Mouse (Mus musculus) adrenal gland (tissue): Measurements from ENCODE around the gene Amd1.

Experiments
- intact Hi-C: fragments of 180-260 bp; cut with DNase I; formaldehyde crosslinking; loops from one replicate; pipeline ENCODE4 v1.15.1; 2025
- long read RNA-seq, 2 experiments: library from polyadenylated mRNA; unstranded; transcript quantifications; one replicate each; pipeline ENCODE4 v2.0.0; 2020; ENCODE audit warnings: borderline replicate concordance in 1 of 2; ENCODE audit not compliant: insufficient replicate concordance in 1 of 2

Amd1 gene
- long read RNA-seq, experiment 1, transcript Amd1-201 (8 exons, 3,204 nt) = major isoform, 8 of 15 reads
- long read RNA-seq, experiment 1, partial matches to known transcripts = 2 of 15 reads
- long read RNA-seq, experiment 1, other reads (novel, unspliced or antisense) = 5 of 15 reads
- long read RNA-seq, experiment 2, partial matches to known transcripts = 0 of 8 reads
- long read RNA-seq, experiment 2, other reads (novel, unspliced or antisense) = 4 of 8 reads

DNA sequence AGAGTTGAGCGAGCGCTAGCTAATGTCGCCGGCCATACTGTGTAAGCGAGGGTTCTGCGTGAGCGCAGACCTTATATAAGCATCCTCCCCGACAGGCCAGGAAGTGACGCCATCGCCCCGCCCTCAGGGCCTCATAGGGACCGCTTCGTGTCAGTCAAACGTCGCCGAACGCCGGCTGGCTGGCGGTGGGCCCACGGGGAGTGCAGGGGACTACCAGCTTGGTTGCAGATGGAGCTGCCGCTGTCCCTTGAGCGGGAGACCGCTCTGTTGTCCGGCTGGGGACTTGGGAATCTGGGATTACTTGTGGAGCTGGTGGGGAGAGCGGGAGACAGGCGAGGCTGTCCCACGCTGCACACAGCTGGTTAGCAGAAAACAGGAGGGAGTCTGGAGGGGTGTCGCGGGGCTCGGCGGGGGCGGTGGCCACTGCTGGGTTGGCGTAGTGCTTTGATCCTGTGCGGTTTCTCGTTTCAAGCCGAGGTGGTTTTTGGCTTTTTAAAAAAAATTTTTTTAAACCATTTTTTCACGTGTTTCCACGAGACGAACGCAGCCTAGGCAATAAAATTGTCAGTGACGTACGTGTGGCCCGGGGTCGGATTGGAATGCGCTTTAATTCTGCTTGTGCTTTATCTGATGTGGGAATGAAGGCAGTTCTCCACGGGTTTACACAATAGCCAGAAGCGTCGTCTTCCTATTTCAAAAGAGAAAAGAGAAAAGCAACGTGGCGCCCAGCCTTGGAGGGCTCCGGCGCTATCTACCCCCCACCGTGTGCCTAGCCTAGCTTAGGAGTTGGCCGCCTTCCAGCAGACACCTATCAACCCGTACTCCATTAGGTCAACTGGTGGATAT, at the start of gene Amd1:
Amd1 (minus strand) TSS at position 47 of the 846 bp plus-strand sequence.
- intact Hi-C loops = loop anchor here (5.0 kb wide), 2 partner anchors 45 kb away; partner anchors contain the start of gene Gtf3c6

DNA sequence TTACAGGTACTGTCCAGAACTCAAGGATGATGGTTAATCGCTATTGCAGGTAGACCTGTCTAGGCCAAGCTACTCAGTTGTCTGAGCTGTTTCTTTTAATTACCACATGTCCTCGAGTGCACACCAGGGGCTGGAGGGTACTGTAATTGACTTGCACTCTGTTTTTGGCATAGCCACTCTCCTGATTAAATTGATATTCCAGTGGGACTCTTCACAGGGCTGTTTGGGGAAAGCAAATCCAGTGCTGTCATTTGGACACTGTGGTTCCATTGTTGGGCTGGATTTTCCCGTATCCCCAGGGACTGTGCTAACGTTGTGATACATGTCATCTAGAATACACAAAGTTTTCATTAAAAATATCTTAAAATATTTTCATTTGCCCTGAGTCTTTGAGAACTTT, 49.2 kb upstream of the Amd1 start:
- intact Hi-C loops = no loop called here

DNA sequence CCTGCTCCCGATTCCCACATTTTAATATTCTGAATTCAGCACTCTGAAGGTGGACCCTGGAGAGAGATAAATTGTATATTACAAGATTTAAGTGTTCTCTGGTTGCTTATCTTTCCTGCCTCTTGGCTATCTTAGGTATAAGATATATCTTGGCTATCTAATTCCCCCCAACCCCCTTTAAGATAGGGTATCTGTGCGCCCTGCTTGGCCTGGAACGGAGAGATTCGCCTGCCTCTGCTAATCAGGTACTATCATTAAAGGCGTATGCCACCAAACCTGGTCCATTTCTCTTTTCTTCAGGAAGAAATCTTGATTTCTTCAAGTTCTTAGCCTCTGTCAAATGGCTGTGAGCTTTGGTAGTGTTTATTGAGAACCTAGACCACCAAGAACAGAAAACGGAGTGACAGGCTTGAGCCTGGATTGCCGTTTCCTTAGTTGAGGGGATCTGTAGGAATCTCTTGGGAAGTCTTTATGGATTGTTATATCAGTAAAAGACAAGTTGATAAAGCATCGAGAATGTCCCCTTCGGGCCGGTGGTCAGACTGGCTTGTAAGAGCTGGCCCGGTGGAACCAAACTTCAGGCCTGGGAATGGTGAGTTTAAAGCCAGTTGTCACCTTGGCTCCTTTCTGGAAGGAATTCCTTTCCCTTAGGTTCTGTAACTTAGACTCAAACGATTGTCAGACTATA, 48.4 kb upstream of the Amd1 start:
- intact Hi-C loops = no loop called here

DNA sequence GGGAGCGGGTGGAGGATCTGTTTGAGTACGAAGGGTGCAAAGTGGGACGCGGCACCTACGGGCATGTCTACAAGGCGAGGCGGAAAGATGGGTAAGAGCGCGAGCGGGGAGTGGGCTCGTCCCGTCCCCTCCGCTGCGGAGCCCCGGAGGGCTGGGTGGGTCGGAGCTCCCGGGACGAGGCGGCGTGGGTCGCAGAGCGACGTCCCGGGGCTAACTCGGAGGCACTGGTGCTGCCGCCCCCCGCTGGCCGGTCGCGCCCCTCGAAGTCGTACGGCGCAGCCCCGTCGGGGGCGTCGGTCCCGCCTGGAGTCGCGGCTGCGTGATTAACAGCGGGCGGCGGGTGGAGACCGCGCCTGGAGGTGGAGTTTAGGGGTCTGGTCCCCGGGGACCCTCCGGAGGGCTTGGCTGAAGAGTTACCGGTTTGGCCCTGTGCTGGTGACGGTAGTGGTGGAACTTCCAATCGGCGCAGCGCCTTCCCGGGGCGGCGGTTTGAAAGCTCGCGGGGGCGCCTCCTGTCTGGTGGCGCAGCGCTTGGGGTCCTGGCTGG, 47.7 kb upstream of the Amd1 start:
- intact Hi-C loops = loop anchor here (5.0 to 10.0 kb wide), 2 partner anchors 47 to 85 kb away; partner anchors contain the start of gene Amd1

DNA sequence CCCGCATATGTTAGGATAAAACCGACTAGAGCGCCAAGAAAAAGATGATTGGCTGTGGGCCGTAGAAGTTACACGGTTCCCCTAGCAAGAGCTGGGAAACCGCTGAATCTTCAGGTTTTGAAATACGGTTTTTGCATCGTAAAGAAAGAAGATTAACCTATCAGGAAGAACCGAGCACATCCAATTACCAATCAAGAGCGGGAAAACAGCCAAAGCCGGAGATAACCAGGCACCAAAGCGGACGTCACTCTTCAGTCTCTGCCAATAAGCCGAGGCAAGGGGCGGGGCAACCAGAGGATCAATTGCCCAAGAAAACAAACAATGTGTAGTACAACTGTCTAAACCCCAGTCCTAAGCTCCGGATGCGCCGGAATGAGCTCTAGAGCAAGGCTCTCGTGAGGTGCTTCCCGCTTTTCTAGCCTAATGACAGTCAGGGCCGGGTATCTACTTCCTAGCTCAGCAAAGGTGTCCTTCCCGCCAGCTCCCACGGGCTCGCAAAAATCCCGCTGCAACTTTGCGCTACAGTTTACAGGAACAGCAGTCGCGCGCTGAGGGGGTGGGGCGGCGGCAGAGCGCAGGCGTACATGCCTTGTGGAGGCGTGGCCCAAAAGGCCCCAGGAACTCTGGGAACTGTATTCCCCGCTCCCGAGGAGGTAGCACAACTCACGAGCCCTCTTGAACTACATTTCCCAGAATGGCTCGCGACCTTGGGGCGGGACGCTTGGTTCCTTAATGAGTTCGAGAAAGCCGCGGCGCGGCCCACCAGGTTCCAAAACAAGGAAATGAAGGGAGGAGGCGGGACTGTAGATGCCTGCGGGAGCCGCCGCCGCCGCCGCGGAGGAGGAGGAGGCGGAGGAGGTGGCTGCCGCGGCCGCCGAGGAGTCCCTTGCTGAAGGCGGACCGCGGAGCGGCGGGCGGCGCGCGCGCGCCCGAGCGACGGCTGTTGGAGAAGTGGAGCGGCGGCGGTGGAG, 46.9 kb upstream of the Amd1 start:
- intact Hi-C loops = loop anchor here (5.0 to 10.0 kb wide), 2 partner anchors 47 to 84 kb away; partner anchors contain the start of gene Amd1

DNA sequence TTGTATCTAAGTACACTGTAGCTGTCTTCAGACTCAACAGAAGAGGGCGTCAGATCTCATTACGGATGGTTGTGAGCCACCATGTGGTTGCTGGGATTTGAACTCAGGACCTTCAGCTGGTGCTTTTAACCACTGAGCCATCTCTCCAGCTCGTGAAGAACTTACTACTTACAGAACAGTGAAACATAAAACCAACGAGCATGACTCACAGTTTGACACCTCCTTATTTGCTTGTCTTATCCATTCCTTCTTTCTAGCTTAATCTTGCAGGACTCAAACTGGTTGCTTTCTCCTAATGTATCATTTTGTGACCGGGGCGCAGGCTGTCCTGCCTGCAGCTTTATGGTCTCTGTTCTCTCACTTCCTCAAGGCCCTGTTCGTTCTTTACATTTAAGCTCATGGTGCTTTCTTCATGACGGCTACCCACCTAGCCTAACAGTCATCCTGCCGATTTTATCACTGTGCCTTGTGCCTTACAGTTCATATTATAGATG, 45.5 kb upstream of the Amd1 start:
- intact Hi-C loops = loop anchor here (5.0 to 10.0 kb wide), 2 partner anchors 45 to 83 kb away; partner anchors contain the start of gene Amd1

DNA sequence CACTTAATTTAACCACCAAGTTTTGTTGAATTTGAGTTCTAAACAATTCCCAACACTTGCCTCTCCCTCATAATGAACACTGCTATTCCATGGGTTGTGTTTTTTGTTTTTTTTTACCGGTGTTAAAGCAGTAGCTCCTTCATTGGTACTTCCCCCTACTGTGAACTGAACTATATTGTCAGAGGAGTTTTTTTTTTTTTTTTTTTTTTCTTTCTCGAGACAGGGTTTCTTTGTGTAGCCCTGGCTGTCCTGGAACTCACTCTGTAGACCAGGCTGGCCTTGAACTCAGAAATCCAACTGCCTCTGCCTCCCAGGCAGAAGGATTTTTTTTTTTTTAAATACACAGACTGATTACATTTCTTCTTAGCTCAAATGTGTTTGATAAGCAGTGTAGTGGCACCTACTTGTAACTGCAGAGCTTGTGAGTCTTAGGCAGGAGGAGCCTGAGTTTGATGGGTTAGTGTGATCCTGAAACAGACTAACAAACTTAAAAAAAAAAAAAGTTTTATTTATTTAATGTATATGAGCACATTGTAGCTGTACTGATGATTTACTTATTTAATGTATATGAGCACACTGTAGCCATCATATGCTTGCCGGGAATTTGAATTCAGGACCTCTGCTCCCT, 44.9 kb upstream of the Amd1 start:
- intact Hi-C loops = loop anchor here (5.0 to 10.0 kb wide), 2 partner anchors 45 to 82 kb away; partner anchors contain the start of gene Amd1

DNA sequence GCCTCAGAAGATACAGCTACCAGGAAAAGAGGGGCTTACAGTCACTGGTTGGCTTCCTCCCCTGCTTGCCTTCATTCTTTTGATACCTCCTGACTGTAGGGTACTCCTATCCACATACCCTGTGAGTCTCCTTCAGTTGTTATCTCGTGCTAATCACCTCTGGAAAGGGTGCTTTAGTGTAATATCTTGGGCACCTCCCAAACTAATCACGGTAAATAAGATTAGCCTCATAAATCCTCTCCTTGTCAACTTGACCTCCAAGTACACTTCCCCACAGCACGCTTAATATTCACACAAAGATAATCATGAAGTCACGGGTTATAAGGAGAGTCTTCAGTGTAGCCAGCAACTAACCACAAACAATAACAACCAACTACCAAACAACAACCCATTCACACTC, 40.0 kb upstream of the Amd1 start:
- intact Hi-C loops = loop anchor here (10.0 kb wide), 1 partner anchor 77 kb away; no protein-coding TSS in a partner anchor

DNA sequence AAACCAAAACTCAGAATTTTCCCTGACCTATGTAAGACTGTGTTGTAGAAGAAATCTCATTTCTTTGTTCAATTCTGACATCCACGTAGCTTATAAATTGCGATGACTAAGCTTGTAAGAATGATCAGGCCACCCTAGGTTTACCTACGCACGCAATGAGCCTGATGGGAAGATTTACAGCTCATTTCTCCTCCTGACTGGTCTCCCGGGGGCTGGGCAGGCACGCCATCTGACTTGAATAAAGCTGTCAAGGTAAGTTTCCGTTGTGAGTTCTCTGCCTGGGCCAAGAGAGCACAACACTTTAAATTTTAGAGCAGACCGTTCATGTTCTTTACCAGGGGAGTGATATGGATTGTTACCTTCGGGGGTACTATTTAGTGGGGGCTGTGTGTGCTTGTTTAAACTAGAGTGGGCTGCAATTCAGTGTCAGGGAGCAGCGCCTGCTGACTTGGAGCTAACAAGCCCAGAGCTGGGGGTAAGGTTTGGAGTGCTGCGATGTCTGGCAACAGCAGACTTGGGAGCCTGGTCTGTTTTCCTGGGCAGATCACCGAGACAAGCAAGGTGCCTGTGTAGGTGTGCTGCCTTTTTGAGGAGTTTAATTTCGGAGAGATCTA, 37.5 kb upstream of the Amd1 start, which contains the start of gene Cdk19:
Cdk19 (plus strand) TSS at position 214 of the 614 bp plus-strand sequence.
- intact Hi-C loops = no loop called here

DNA sequence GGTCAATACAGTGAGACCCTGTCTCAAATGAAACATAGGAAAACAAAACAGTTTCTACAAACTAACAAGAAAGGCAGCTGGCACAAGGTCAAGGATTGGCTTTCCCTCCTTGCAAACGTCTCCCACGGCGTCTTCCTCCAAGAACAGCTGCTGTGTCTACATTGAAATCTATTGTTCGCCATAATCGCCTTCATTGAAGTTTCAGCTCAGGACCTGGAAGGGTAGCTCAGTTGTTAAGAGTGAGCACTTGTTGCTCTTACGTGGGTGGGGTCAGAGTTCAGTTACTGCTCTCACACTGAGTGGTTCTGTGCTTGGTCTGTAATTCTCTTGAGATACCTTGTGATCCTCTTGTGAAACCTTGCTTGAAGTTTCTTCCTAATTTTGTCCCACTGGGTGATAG, 30.9 kb upstream of the Amd1 start:
- intact Hi-C loops = no loop called here

DNA sequence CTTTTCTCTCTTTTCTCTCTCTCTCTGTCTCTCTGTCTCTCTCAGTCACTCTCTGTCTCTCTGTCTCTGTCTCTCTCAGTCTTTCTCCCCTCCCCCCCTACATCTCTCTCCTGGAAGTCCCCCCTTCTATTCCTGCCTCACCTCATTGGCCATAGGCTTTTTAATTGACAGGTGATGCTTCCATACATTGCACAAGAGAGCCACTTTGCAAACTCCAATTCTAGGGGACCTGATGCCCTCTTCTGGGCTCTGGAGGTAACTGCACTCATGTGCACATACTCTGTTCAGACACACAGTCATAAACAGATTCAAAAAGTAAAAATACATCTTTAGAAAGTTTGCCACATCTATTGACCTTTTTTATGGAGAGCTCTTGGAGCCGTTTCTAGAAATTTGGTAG, 28.3 kb upstream of the Amd1 start:
- intact Hi-C loops = no loop called here

DNA sequence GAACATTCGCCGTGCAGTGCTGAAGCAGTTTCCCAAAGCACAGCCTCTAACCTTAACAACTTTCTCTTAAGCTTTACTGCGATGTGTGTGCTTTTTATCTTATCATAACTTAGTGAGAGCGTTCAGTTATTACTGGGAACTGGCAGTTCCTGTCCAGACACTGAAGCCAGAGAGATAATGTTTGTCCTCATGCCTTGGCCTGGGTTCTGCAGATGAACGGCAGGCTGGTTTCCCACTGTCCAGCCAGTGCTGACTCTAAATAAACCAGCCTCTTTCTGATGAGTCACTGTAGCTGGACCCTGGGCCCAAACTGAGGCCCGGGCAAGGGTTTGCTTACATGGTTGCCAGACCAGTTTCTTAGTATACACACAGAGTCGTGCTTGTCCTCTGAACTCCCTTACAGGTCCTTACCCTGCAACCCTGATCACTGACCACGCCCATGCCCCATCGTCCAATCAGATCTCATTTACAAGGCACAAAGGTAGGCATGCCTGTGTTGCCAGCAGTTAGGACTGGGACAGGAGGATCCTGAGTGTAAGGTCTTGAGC, 26.1 kb upstream of the Amd1 start:
- intact Hi-C loops = no loop called here

DNA sequence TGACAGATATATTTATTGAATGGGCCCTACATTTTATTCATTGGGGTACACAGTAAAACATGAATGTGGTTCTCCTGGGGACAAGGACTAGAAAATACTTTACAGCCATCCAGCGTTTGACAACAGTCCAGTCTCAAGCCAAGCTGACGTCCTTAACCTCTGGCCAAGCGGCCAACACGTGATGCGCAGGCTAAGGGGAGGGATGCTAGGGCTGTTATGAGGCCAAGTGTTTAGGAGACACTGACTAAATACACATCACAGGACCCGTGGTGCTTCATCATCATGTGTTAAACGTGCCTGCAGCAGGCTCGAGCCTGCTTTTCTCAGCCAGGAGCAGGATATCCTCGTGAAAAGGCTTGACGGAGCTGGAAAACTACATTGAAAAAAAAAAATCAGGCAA, 18.3 kb upstream of the Amd1 start:
- intact Hi-C loops = no loop called here

DNA sequence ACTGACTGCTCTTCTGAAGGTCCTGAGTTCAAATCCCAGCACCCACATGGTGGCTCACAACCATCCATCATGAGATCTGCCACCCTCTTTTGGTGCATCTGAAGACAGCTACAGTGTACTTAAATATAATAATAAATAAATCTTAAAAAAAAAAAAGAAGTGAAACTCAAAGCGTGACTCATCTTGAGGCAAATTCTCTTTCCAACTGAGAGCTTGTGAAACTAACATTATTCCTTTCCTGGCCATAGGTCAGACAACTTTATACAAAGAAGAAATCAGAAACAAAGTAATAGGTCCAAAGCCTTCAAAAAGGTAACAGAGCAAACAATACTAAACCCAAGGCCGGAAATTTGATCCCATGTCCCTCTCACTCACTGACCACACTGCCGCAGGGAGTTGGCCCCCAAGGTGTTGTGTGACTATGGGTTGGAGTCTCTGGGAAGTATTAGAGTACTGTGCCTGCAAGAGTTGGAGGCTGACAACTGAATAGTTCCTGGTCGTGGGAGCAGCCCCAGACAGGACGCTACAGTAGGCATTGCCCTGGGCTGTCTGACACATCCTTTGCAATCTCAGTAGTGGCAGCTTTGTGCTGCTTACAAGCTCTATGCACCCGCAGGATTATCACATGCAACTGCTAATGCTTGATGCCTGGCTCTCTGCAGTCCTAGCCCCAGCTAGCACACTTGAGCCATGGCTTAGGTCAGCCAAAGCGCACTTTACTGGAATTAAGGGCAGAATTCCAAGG, 15.0 kb upstream of the Amd1 start:
- intact Hi-C loops = no loop called here

DNA sequence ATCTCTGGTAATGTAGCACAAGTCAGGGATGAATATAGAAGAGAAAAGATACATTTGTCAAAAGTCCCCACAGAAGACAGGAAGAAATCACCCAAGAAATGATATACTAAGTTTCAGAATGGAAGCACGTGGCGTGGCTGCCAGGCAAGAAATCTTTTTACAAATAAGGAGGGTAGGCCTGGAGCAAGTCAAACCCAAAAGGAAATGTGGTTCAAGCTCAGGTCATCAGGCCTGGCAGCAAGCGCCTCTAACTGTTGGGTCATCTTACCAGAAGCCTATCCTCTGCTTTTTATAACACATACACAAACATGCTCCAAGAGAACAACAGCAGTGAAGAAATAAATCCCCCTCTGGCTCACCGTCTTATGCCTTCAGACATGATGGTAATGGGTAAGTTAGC, 10.8 kb upstream of the Amd1 start:
- intact Hi-C loops = no loop called here

DNA sequence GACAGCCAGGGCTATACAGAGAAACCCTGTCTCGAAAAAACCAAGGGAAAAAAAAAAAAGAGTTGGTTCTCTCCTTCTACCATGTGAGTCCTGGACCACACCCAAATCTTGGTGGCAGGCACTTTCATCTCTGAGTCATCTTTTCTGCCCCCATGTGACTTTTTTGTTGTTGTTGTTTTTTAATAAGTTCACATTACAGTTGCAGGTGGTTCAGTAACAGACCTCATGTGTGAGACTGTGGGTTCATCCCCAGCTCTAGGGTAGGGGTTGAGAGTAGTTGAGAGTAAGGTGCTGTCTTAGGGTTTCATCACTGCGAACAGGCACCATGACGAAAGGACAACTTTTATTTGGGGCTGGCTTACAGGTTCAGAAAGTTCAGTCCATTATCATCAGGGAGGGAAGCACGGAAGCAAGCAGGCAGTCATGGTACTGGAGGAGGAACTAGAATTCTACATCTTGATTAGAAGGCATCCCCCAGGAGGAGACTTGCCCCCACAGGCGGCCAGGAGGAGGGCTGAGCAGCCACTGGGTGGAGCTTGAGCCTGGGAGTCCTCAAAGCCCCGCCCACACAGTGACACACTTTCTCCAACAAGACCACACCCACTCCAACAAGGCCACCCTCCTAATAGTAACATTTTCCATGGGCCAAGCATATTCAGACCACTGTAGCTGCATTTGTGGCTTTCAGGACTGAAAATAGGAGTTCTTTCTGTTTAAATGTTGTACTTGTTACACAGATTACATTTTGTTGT, 8.1 kb upstream of the Amd1 start:
- intact Hi-C loops = no loop called here
